Comparison of ENCODE assay signal across 8 mouse cellular contexts in the genomic region with DNA sequence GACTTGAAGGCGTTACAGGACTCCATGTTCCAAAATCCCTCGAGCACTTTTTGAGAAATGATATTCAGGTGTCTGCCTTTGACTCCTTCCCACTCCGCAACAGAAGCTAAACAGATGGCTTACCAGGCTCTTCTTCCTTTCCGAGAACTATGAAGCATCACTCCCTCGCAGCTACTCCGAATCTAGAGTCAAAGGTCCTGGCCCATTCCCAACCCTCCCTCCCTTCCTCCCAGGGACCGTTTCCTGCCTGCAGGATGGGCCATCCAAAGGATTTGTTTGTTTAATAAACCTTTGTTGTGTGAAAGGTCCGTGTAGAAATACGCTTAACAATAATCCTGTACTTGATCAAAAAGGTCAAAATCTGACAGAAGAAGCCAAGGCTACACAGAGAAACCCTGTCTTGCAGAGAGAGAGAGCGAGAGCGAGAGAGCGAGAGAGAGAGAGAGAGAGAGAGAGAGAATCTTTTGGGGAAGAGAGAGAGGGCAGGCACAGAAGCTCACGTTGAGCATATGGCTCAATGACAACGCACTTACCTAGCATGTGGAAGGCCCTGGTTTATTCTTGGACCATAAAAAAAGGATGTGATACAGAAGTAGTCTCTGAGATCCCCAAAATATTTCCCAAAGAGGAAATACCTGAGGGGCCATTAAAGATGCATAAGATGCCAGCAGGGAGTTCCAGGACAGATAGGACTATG. TPM values are rescaled to one million over a fixed set of nuclear protein-coding genes. Genes with fewer than 3 reads are reported as not detected.
A peak's percentile ranks its signal among the peaks of the same experiment; 100 is the strongest.
DNase-seq lines count a peak whose midpoint lies in the region; ATAC-seq and TF ChIP-seq lines count a peak whose summit lies in the region.

Ccdc85b (minus strand) TSS at position 149 of the 697 bp plus-strand sequence.

- H3K4me2 ChIP-seq in forebrain, embryonic 11.5 days (ENCODE audit: low read depth, low read length, severe bottlenecking), result peak within 1 kb of the TSS; percentile 99
- peak within 1 kb of the TSS; percentile 98 for H3K4me2 ChIP-seq in neural tube, embryonic 13.5 days

- TF ChIP-seq EP300 in MEL (IDR thresholded peaks at IDR 0.05; ENCODE audit: low read depth in 1 of 2, low read length in 2 of 2), result no peak

- peak within 1 kb of the TSS; percentile 89 for H3K9ac ChIP-seq in MEL (ENCODE audit: control insufficient read depth, low read depth, low read length, poor library complexity, severe bottlenecking)
- H3K9ac ChIP-seq in forebrain, embryonic 11.5 days (ENCODE audit: low read length), result peak within 1 kb of the TSS; percentile 79
- peak within 1 kb of the TSS; percentile 92 for H3K9ac ChIP-seq in neural tube, embryonic 13.5 days

- 8% methylated on average over 14 of the region's 14 CpGs for WGBS in kidney, adult 2 months
- WGBS in forebrain, embryonic 11.5 days, result 18% methylated on average over 14 of the region's 14 CpGs
- WGBS in neural tube, embryonic 13.5 days, result 21% methylated on average over 14 of the region's 14 CpGs

- peaks cover 18% of the 10 kb centered on the region for H3K79me2 ChIP-seq in MEL (ENCODE audit: control insufficient read depth, insufficient read depth, low read length, poor library complexity)

- DNase-seq in kidney, adult 2 months, result no peak
- no peak for DNase-seq in kidney, postnatal 36 days
- peak; percentile 48 for DNase-seq in MEL (ENCODE audit: low read depth, low spot score)
- DNase-seq in forebrain, embryonic 11.5 days (ENCODE audit: low spot score), result no peak
- DNase-seq in left cerebral cortex, postnatal 10 days (ENCODE audit: extremely low spot score in 1 of 2, low spot score in 2 of 2), result peak in 1 of 2 experiments; percentile 58
- no peak for DNase-seq in retina, embryonic 14.5 days (ENCODE audit: low spot score)
- no peak for DNase-seq in retina, postnatal 1 day

- H3K9me3 ChIP-seq in MEL (replicated peaks; ENCODE audit: insufficient read depth, low read length), result no peaks in the 10 kb centered on the region
- no peaks in the 10 kb centered on the region for H3K9me3 ChIP-seq in forebrain, embryonic 11.5 days (ENCODE audit: control insufficient read depth, low read length)
- no peaks in the 10 kb centered on the region for H3K9me3 ChIP-seq in neural tube, embryonic 13.5 days

- no peak for TF ChIP-seq CTCF in kidney, adult 2 months (conservative IDR thresholded peaks at IDR 0.05; ENCODE audit: insufficient read depth, insufficient read length, low read depth, low read length)
- no peak for TF ChIP-seq CTCF in MEL (IDR thresholded peaks at IDR 0.05 in 2 of 3, conservative IDR thresholded peaks at IDR 0.05 in 1 of 3; ENCODE audit: control insufficient read depth in 1 of 3, insufficient read depth in 1 of 3, low read depth in 2 of 3, low read length in 3 of 3, poor library complexity in 1 of 3, severe bottlenecking in 1 of 3)

- H3K4me1 ChIP-seq in kidney, adult 2 months (ENCODE audit: control insufficient read depth, insufficient read depth, low read length), result peaks cover 2% of the 10 kb centered on the region; the same call in 1 of the 2 replicates
- H3K4me1 ChIP-seq in MEL (ENCODE audit: control insufficient read depth in 1 of 2, insufficient read depth in 2 of 2, low read length in 2 of 2), result peaks cover 0 to 31% of the 10 kb centered on the region in 2 experiments
- peaks cover 21% of the 10 kb centered on the region; the same call in 1 of the 2 replicates for H3K4me1 ChIP-seq in forebrain, embryonic 11.5 days (replicated peaks; ENCODE audit: control insufficient read depth, insufficient read depth, low read length)
- H3K4me1 ChIP-seq in neural tube, embryonic 13.5 days (replicated peaks), result peaks cover 59% of the 10 kb centered on the region

- intact Hi-C loops in left cerebral cortex, postnatal 10 days (cut with DNase I), result no loop called here

- no peak for TF ChIP-seq RAD21 in MEL (IDR thresholded peaks at IDR 0.05; ENCODE audit: low read depth, low read length)

- H3K4me3 ChIP-seq in kidney, adult 2 months (ENCODE audit: insufficient read depth, low read depth, low read length), result peak within 1 kb of the TSS; percentile 61
- peak within 1 kb of the TSS; percentile 77 for H3K4me3 ChIP-seq in MEL (ENCODE audit: control insufficient read depth in 1 of 2, insufficient read depth in 1 of 2, low read depth in 2 of 2, low read length in 2 of 2)
- peak within 1 kb of the TSS; percentile 77 for H3K4me3 ChIP-seq in forebrain, embryonic 11.5 days (ENCODE audit: low read depth, low read length)
- peak within 1 kb of the TSS; percentile 76 for H3K4me3 ChIP-seq in neural tube, embryonic 13.5 days

- no peak for TF ChIP-seq POLR2A in kidney, adult 2 months (IDR thresholded peaks at IDR 0.05; ENCODE audit: low read depth, low read length)
- no peak for TF ChIP-seq POLR2A in MEL (IDR thresholded peaks at IDR 0.05; ENCODE audit: control insufficient read depth in 1 of 2, insufficient read depth in 1 of 2, low read depth in 1 of 2, low read length in 2 of 2, poor library complexity in 1 of 2)

- ATAC-seq in forebrain, embryonic 11.5 days (replicated peaks; ENCODE audit: low FRiP score), result peak; percentile 11; the same call in 1 of the 2 replicates
- no peak; the same call in 1 of the 2 replicates for ATAC-seq in neural tube, embryonic 13.5 days (ENCODE audit: low read depth)

- 0 out of 2 replicates have a peak, but pooled peaks cover 1% of the 10 kb centered on the region for H3K36me3 ChIP-seq in kidney, adult 2 months (ENCODE audit: control insufficient read depth, insufficient read depth, low read length)
- H3K36me3 ChIP-seq in MEL (ENCODE audit: control insufficient read depth in 1 of 2, insufficient read depth in 2 of 2, low read length in 2 of 2), result peaks cover 0 to 5% of the 10 kb centered on the region in 2 experiments; a peak in 2 of 4 replicates
- H3K36me3 ChIP-seq in forebrain, embryonic 11.5 days (ENCODE audit: control insufficient read depth, insufficient read depth, low read length), result no peaks in the 10 kb centered on the region
- H3K36me3 ChIP-seq in neural tube, embryonic 13.5 days, result peaks cover 18% of the 10 kb centered on the region

- no peaks in the 10 kb centered on the region for H3K27me3 ChIP-seq in kidney, adult 2 months (replicated peaks; ENCODE audit: control insufficient read depth, insufficient read depth, low read length)
- H3K27me3 ChIP-seq in MEL (ENCODE audit: control insufficient read depth in 1 of 2, insufficient read depth in 2 of 2, low read length in 2 of 2), result no peaks in the 10 kb centered on the region
- H3K27me3 ChIP-seq in forebrain, embryonic 11.5 days (ENCODE audit: control insufficient read depth, insufficient read depth, low read length), result peaks cover 6% of the 10 kb centered on the region; the same call in 1 of the 2 replicates
- peaks cover 13% of the 10 kb centered on the region; the same call in 1 of the 2 replicates for H3K27me3 ChIP-seq in neural tube, embryonic 13.5 days

- peak within 1 kb of the TSS; percentile 84 for H3K27ac ChIP-seq in kidney, adult 2 months (ENCODE audit: insufficient read depth, low read depth, low read length)
- H3K27ac ChIP-seq in MEL (ENCODE audit: control insufficient read depth, low read depth, low read length), result peak within 1 kb of the TSS; percentile 51
- peak within 1 kb of the TSS; percentile 74 for H3K27ac ChIP-seq in forebrain, embryonic 11.5 days (ENCODE audit: low read depth, low read length)
- H3K27ac ChIP-seq in neural tube, embryonic 13.5 days (replicated peaks), result peak within 1 kb of the TSS; percentile 97

TF ChIP-seq in MEL, 35 proteins besides CTCF, POLR2A, EP300 and RAD21:
- no peak for TF ChIP-seq SMC3 (IDR thresholded peaks at IDR 0.05; ENCODE audit: low read depth, low read length)
- TF ChIP-seq NELFE (IDR thresholded peaks at IDR 0.05; ENCODE audit: low read depth, low read length), result no peak
- no peak for TF ChIP-seq KAT2A (conservative IDR thresholded peaks at IDR 0.05; ENCODE audit: low read depth, low read length)
- no peak for TF ChIP-seq GATA1 (IDR thresholded peaks at IDR 0.05; ENCODE audit: low read depth, low read length)
- TF ChIP-seq HCFC1 (IDR thresholded peaks at IDR 0.05; ENCODE audit: low read depth, low read length), result no peak
- TF ChIP-seq RCOR1 (IDR thresholded peaks at IDR 0.05; ENCODE audit: low read depth, low read length), result no peak
- no peak for TF ChIP-seq GABPA (IDR thresholded peaks at IDR 0.05; ENCODE audit: low read depth, low read length)
- TF ChIP-seq MYC (IDR thresholded peaks at IDR 0.05; ENCODE audit: low read depth, low read length), result no peak
- TF ChIP-seq ETS1 (IDR thresholded peaks at IDR 0.05; ENCODE audit: low read depth, low read length), result 0 out of 2 replicates have a peak, but pooled peaks have one; percentile 6
- TF ChIP-seq UBTF (IDR thresholded peaks at IDR 0.05; ENCODE audit: borderline replicate concordance, insufficient read depth, low read depth, low read length), result no peak
- TF ChIP-seq E2F4 (IDR thresholded peaks at IDR 0.05; ENCODE audit: borderline replicate concordance, low read depth, low read length), result no peak
- no peak for TF ChIP-seq MEF2A (IDR thresholded peaks at IDR 0.05; ENCODE audit: extremely low read depth, insufficient replicate concordance, low read depth, low read length, poor library complexity, severe bottlenecking)
- no peak for TF ChIP-seq MAFK (IDR thresholded peaks at IDR 0.05; ENCODE audit: borderline replicate concordance, low read depth, low read length)
- TF ChIP-seq POLR2AphosphoS2 (IDR thresholded peaks at IDR 0.05; ENCODE audit: low read length), result no peak
- 0 out of 2 replicates have a peak, but pooled peaks have one; percentile 40 for TF ChIP-seq SIN3A (IDR thresholded peaks at IDR 0.05; ENCODE audit: low read length)
- no peak for TF ChIP-seq TCF12 (IDR thresholded peaks at IDR 0.05; ENCODE audit: low read depth, low read length)
- TF ChIP-seq POLR2AphosphoS5 (IDR thresholded peaks at IDR 0.05; ENCODE audit: borderline replicate concordance, low read depth, low read length), result no peak
- 0 out of 2 replicates have a peak, but pooled peaks have one; percentile 0 for TF ChIP-seq ELF1 (IDR thresholded peaks at IDR 0.05; ENCODE audit: low read depth, low read length)
- TF ChIP-seq JUND (IDR thresholded peaks at IDR 0.05; ENCODE audit: low read depth, low read length), result peak; percentile 93; the same call in 1 of the 2 replicates
- no peak for TF ChIP-seq MYB (IDR thresholded peaks at IDR 0.05; ENCODE audit: low read depth, low read length)

RNA-seq across cellular contexts. Expression of gene Ccdc85b, which starts in this region (rescaled TPM):
- 5.0 and 5.8 TPM in 2 replicates for polyA plus RNA-seq in kidney, adult 2 months (2012; rRNA removed)
- total RNA-seq in MEL (2012; rRNA removed), result 3.6 and 4.1 TPM in 2 replicates
- 1 to 10 TPM in 1 of 2 experiments, not detected in 1; 7.6 TPM for polyA plus RNA-seq in MEL (2012; ENCODE audit: insufficient read depth in 1 of 2, insufficient read length in 2 of 2, low read depth in 1 of 2, low replicate concordance in 2 of 2, missing spikeins in 1 of 2)
- polyA plus RNA-seq in forebrain, embryonic 11.5 days (2014; fragmentation: Nextera tagmentation; extraction: Ambion mirVana), result 6.5 and 6.6 TPM in 2 replicates
- total RNA-seq in left cerebral cortex, postnatal 10 days (2021), result 10 to 100 TPM; 21.9 to 24.0 TPM
- polyA plus RNA-seq in neural tube, embryonic 13.5 days (2015; fragmentation: Nextera tagmentation; extraction: Ambion mirVana), result 10.7 and 11.1 TPM in 2 replicates
